Mouse (Mus musculus) monocyte, adult 5-6 weeks (primary cell): ENCODE measurements around the gene Iqgap1. TPM values are rescaled to one million over a fixed set of nuclear protein-coding genes. Genes with fewer than 3 reads are reported as not detected.

Experiments used
- ATAC-seq: fragments of 153-309, 156-312 bp; replicated peaks from 2 replicates; pipeline ENCODE4 v1.8.0; 2017; ENCODE audit warnings: mild to moderate bottlenecking; ENCODE audit not compliant: low TSS enrichment, insufficient number of reproducible peaks, severe bottlenecking, poor library complexity, low FRiP score
- total RNA-seq: library from RNA; stranded (forward); fragments of 200-1000, 200-491, 200-594 nt; gene quantifications from 3 replicates; pipeline ENCODE4 v1.2.3, GENCODE M21; 2017

Gene Iqgap1
- total RNA-seq, 1 experiment from 2014 or later = 610 TPM

- no peak for ATAC-seq
These were observed 2.5 kb downstream of the Iqgap1 start for GRCm38 (mm10) chr7:80823267-80823666.

GRCm38 (mm10) chr7:80820838-80821237 is 4.9 kb downstream of the Iqgap1 start:
- no peak for ATAC-seq

GRCm38 (mm10) chr7:80816641-80817040 is 9.1 kb downstream of the Iqgap1 start:
- no peak for ATAC-seq

GRCm38 (mm10) chr7:80813397-80813796 is 12.4 kb downstream of the Iqgap1 start:
- peak; percentile 35; the same call in 1 of the 2 replicates for ATAC-seq

- ATAC-seq = no peak
These were observed 19.4 kb downstream of the Iqgap1 start for GRCm38 (mm10) chr7:80806331-80806730.

- ATAC-seq = peak; percentile 91
These were observed 22.5 kb downstream of the Iqgap1 start for GRCm38 (mm10) chr7:80803173-80803872.

- peak; percentile 74 for ATAC-seq
These were observed 23.2 kb downstream of the Iqgap1 start for GRCm38 (mm10) chr7:80802412-80803160.

GRCm38 (mm10) chr7:80799307-80799706 is 26.5 kb downstream of the Iqgap1 start:
- no peak for ATAC-seq

GRCm38 (mm10) chr7:80796805-80797567 is 28.8 kb downstream of the Iqgap1 start:
- no peak for ATAC-seq

GRCm38 (mm10) chr7:80796258-80796657 is 29.5 kb downstream of the Iqgap1 start:
- ATAC-seq = no peak

- 0 out of 2 replicates have a peak, but pooled peaks have one; percentile 27 for ATAC-seq
These were observed 36.2 kb downstream of the Iqgap1 start for GRCm38 (mm10) chr7:80789534-80789933.

- ATAC-seq = peak; percentile 36; the same call in 1 of the 2 replicates
These were observed 36.7 kb downstream of the Iqgap1 start for GRCm38 (mm10) chr7:80789061-80789460.

- no peak for ATAC-seq
These were observed 37.8 kb downstream of the Iqgap1 start for GRCm38 (mm10) chr7:80788002-80788401.

- 0 out of 2 replicates have a peak, but pooled peaks have one; percentile 0 for ATAC-seq
These were observed 39.0 kb downstream of the Iqgap1 start for GRCm38 (mm10) chr7:80786746-80787145.

GRCm38 (mm10) chr7:80783841-80784240 is 41.9 kb downstream of the Iqgap1 start:
- no peak for ATAC-seq

- peak; percentile 65 for ATAC-seq
These were observed 43.3 kb downstream of the Iqgap1 start for GRCm38 (mm10) chr7:80782155-80783109.

GRCm38 (mm10) chr7:80781444-80782120 is 44.2 kb downstream of the Iqgap1 start:
- no peak for ATAC-seq
